Mouse (Mus musculus) neural tube, embryonic 14.5 days (tissue): ENCODE data around the gene Adgre4. TPM values are rescaled to one million over a fixed set of nuclear protein-coding genes. Genes with fewer than 3 reads are reported as not detected.

ENCODE experiments used
- ATAC-seq: fragments of 200-750 bp; cut with Nextera tagmentation; 2 replicates; pipeline ENCODE4 v1.8.0; 2017; ENCODE audit warnings: low read depth, mild to moderate bottlenecking, moderate TSS enrichment, moderate library complexity
- H3K27ac ChIP-seq: fragments of 300-500 bp; sonication (generic); 2 replicates; pipeline ENCODE4 v1.5.1; 2014; ENCODE audit warnings: low read depth, mild to moderate bottlenecking, control low read depth, low read length, moderate library complexity, mixed read lengths
- H3K27me3 ChIP-seq: fragments of 300-500 bp; sonication (generic); 2 replicates; pipeline ENCODE4 v1.6.1; 2014; ENCODE audit warnings: low read length; ENCODE audit not compliant: control insufficient read depth, insufficient read depth
- H3K36me3 ChIP-seq: fragments of 300-500 bp; sonication (generic); 2 replicates; pipeline ENCODE4 v1.6.1; 2014; ENCODE audit warnings: low read length, mixed read lengths; ENCODE audit not compliant: control insufficient read depth, insufficient read depth
- H3K4me1 ChIP-seq: fragments of 300-500 bp; sonication (generic); 2 replicates; pipeline ENCODE4 v1.6.1; 2014; ENCODE audit warnings: low read length; ENCODE audit not compliant: control insufficient read depth, insufficient read depth
- H3K4me2 ChIP-seq: fragments of 300-500 bp; sonication (generic); 2 replicates; pipeline ENCODE4 v1.6.1; 2014; ENCODE audit warnings: mild to moderate bottlenecking, low read depth, low read length, control low read depth
- H3K4me3 ChIP-seq: fragments of 300-500 bp; sonication (generic); 2 replicates; pipeline ENCODE4 v1.5.1; 2014; ENCODE audit warnings: low read depth, low read length, control low read depth, mixed read lengths
- H3K9ac ChIP-seq: fragments of 300-500 bp; sonication (generic); replicated peaks from 2 replicates; pipeline ENCODE4 v1.6.1; 2014; ENCODE audit warnings: low read depth, mild to moderate bottlenecking, control low read depth, low read length, mixed read lengths
- H3K9me3 ChIP-seq: fragments of 300-500 bp; sonication (generic); 2 replicates; pipeline ENCODE4 v1.6.1; 2016; ENCODE audit warnings: low read length; ENCODE audit not compliant: control insufficient read depth
- WGBS: fragments of 180-500 bp; shearing (Covaris S2); extraction: QIAGEN DNeasy Blood & Tissue Kit; methylation state at CpG from one replicate; pipeline ENCODE4 v1.1.7; 2014; 5-methylcytosine and 5-hydroxymethylcytosine counted together
- polyA plus RNA-seq: library from polyadenylated mRNA; unstranded; fragments of >200 nt; fragmentation: Nextera tagmentation; extraction: Ambion mirVana; gene quantifications from 2 replicates; pipeline ENCODE4 v1.2.1, GENCODE M21; 2014

The Adgre4 gene
- 0.09 and 0.24 TPM in 2 replicates for polyA plus RNA-seq

DNA sequence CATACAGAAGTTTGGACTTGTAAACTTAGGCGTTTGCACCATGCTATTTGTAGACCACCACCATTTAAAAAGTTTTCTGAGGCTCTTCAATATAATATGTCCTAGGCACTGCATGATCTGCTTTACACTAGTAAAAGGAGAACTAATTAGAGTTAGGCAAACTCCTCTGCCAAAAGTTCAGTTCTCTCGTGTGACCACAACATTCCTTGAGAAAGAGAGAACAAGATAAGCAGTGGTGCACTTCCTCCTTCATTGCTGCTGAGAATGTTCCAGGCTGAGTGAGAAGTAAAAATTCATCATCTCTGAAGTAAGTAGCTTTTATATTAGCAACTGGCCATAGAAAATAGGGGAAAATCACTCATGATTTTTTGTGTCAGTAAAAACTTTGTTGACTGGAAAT, at the start of gene Adgre4:
TSS of gene Adgre4 (plus strand) at position 199 of the 400 bp plus-strand sequence.
- 78% methylated on average over 2 of the region's 2 CpGs for WGBS
- ATAC-seq, result no peak
- Histone ChIP-seq H3K27ac (no peak within 1 kb of the TSS), H3K4me1 (no peaks in the 10 kb centered on the region), H3K27me3 (no peaks in the 10 kb centered on the region), H3K9ac (no peak within 1 kb of the TSS), H3K4me3 (no peak within 1 kb of the TSS), H3K9me3 (no peaks in the 10 kb centered on the region), H3K36me3 (no peaks in the 10 kb centered on the region), H3K4me2 (no peak within 1 kb of the TSS)

DNA sequence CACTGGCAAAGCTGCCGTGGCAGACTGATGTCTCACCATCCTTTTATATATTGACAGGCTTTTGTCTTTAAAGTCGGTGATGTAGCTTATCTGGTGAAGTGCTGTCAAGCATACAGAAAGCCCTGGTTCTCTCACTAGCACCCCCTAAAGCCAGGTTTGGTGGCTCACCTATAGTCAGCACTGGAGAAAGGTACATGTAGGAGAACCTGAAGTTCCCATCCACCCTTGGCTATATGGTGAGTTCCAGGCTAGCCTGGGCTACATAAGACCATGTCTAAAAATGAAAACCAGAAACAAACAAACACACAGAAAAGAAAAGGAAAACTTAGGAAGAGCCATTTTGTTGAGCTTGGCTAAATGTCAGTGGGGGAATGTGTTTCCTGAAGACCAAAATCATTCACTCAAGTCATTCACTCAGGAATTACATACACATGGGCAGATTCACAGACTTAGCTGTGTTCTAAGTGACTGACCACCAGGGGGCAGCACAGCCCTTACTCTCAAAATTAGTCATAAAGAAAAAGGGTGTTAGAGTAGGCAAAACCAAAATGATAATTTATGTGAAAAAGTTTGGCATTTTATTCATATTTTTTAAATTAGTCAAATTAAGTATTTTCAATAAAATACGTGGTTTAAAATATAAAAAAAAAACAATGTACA, 47.5 kb upstream of the Adgre4 start:
- ATAC-seq, result peak; percentile 75; the same call in 1 of the 2 replicates
- WGBS, result 72% methylated on average over 3 of the region's 3 CpGs
- H3K4me2 ChIP-seq, result no peak overlapping the region

DNA sequence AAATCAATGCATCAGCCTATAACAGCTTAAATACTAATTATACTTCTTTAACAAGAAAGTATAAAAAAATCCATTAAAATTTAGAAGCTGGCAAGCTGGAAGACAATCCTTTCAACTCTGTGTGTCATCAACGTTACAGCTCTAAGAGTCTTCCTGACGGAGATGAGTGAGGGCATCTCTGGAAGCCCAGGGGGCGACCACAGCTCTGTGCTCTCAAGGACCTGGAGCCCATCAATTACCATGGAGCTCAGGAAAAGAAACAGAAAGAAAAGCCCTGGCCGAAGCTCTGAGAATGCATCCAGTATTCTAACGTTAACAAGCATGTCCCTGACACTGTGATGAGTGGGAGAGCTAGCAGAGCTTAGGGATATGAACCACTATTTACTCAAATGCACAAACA, 46.9 kb upstream of the Adgre4 start:
- Histone ChIP-seq H3K9ac (no peak overlapping the region), H3K27ac (no peak overlapping the region), H3K4me3 (no peak overlapping the region), H3K9me3 (no peaks in the 10 kb centered on the region), H3K27me3 (no peaks in the 10 kb centered on the region), H3K4me1 (no peaks in the 10 kb centered on the region), H3K36me3 (peaks cover 5% of the 10 kb centered on the region; the same call in 1 of the 2 replicates), H3K4me2 (no peak overlapping the region)
- ATAC-seq, result 0 out of 2 replicates have a peak, but pooled peaks have one; percentile 44
- 44% methylated on average over 5 of the region's 5 CpGs for WGBS

More for the DNA sequence above, 47.5 kb upstream of the Adgre4 start:
- no peak overlapping the region for H3K27ac ChIP-seq
- no peaks in the 10 kb centered on the region for H3K9me3 ChIP-seq
- H3K27me3 ChIP-seq, result no peaks in the 10 kb centered on the region
- no peaks in the 10 kb centered on the region for H3K4me1 ChIP-seq
- H3K36me3 ChIP-seq, result peaks cover 10% of the 10 kb centered on the region; the same call in 1 of the 2 replicates
- H3K9ac ChIP-seq, result no peak overlapping the region
- no peak overlapping the region for H3K4me3 ChIP-seq

DNA sequence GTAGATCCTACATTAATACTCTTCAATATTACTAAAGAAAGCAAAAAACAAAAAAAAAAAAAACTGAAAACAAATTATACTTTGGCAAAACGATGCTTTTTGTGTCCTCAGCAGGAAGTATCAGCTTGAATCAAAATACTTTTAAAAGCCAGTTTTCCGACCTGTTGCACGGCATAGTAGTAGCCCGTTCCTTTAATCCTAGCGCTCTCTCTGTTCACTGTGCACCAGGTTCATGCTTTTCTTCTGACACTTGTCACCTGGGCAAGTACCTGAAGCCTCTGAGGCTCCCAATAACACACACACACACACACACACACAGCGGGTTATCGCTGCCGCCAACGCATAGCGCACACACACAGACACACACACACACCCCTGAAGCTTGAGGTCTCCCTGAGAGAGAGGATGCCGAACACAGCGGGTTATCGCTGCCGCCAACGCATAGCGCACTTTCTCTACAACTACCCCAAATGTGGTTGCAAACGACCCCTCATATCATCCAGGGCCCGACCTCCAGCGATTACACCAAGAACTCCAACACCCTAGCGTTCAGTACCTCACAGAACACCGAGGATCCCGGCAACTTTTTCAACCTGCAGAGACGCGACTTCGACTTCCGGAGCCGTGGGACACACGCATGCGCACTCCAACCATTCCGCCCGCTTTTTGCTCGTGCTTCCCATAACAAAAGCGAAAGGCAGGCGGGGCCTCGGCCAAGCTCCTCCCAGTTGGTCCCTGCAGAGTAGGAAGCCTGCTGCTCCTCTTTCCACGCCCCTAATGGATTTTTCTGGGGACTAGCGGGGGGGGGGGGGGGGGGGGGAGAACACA, 37.6 kb upstream of the Adgre4 start, which contains the start of gene Pot1b:
TSS of gene Pot1b (minus strand) at position 645 of the 828 bp plus-strand sequence.
- H3K9me3 ChIP-seq, result no peaks in the 10 kb centered on the region
- no peak within 1 kb of the TSS for H3K27ac ChIP-seq
- under 1% methylated on average over 35 of the region's 37 CpGs for WGBS
- no peaks in the 10 kb centered on the region for H3K4me1 ChIP-seq
- peak within 1 kb of the TSS; percentile 64 for H3K4me3 ChIP-seq
- H3K9ac ChIP-seq, result peak within 1 kb of the TSS; percentile 52
- no peaks in the 10 kb centered on the region for H3K27me3 ChIP-seq
- ATAC-seq, result peak; percentile 99
- H3K36me3 ChIP-seq, result peaks cover 4% of the 10 kb centered on the region; the same call in 1 of the 2 replicates
- H3K4me2 ChIP-seq, result peak within 1 kb of the TSS; percentile 87

DNA sequence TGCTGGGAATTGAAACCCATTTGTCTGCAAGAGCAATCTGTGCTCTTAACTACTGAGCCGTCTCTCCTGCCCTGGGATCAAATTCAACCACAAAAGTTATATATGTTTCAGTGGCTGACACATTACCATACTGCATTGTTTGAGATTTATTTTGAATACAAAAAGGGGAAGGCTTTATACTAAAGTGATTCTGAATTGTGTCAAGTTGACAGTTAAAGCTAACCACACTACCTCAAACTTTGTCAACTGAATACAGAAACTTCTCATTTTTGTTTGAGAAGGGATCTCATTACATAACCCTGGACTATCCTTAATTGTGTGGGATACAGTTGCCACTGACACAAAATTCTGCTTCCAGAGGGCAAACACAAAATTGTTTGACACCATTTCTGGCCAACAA, 28.5 kb upstream of the Adgre4 start:
- Histone ChIP-seq H3K9ac (no peak overlapping the region), H3K27ac (no peak overlapping the region), H3K4me3 (no peak overlapping the region), H3K4me1 (no peaks in the 10 kb centered on the region), H3K27me3 (no peaks in the 10 kb centered on the region), H3K9me3 (no peaks in the 10 kb centered on the region), H3K4me2 (no peak overlapping the region), H3K36me3 (no peaks in the 10 kb centered on the region)
- 86% methylated on average over 1 of the region's 1 CpGs for WGBS
- ATAC-seq, result no peak

DNA sequence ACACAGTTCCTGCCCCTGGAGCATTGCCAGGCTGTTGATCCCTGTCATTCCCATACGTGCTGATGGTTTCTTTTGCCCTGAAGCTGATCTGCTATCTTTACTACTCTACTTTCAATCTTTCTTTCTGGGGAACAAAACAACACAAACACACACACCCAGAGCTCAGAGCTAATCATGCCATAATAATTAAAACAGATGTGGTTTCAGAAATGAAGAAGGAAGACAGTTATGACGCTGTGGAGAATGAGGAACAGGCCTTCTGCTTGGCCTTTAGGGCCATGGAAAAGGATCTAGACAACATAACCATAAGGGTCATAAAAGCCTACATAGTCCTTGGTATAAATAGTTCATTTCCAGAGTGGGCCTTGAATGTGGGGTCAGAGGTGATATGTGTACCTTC, 27.5 kb upstream of the Adgre4 start:
- Histone ChIP-seq H3K4me2 (no peak overlapping the region), H3K27me3 (no peaks in the 10 kb centered on the region), H3K4me3 (no peak overlapping the region), H3K9ac (no peak overlapping the region), H3K4me1 (no peaks in the 10 kb centered on the region), H3K9me3 (no peaks in the 10 kb centered on the region), H3K27ac (no peak overlapping the region), H3K36me3 (no peaks in the 10 kb centered on the region)
- WGBS, result 80% methylated on average over 2 of the region's 2 CpGs
- ATAC-seq, result no peak

DNA sequence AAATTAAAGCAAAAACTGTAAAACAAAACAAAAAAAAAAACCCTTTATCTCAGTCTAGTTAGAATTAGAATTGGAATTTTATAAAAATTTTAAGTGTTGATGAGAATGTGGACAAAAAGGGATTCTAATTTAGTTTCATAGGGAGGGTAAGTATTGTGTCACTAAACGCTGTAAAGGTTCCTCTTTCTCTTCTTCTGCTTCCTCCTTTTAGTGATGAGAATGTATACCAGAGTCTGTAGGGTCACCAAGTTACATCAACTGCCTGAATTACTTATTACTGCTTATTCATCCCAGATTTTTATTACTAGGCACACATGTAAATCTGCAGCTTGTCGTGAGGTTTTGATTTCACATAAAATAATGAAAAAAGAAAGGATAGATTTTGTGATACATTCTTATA, 23.6 kb upstream of the Adgre4 start:
- H3K36me3 ChIP-seq, result no peaks in the 10 kb centered on the region
- ATAC-seq, result no peak
- H3K27me3 ChIP-seq, result no peaks in the 10 kb centered on the region
- no peak overlapping the region for H3K27ac ChIP-seq
- no peak overlapping the region for H3K9ac ChIP-seq
- WGBS, result 80% methylated on average over 2 of the region's 2 CpGs
- H3K4me3 ChIP-seq, result no peak overlapping the region
- no peaks in the 10 kb centered on the region for H3K4me1 ChIP-seq
- no peak overlapping the region for H3K4me2 ChIP-seq
- H3K9me3 ChIP-seq, result no peaks in the 10 kb centered on the region

DNA sequence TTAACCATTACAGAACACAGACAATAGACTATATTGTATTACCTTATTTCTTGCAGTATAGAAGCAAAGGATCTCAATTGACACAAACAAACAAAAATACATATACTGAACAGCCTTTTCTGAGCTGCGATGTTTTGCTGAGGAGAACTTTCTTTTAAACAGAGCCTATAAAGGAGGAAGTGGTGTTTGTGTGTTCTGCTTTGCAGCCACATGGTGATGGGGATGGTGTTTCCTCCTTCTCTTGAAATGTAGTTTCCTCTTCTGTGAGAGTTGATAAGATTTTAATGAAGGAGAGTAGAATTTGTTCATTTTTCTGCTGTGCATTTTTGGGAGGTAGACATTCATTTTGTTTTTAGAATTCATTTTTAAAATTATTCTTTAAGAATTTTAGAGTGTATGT, 13.1 kb upstream of the Adgre4 start:
- ATAC-seq, result no peak
- Histone ChIP-seq H3K9me3 (no peaks in the 10 kb centered on the region), H3K4me3 (no peak overlapping the region), H3K9ac (no peak overlapping the region), H3K4me2 (no peak overlapping the region), H3K27ac (no peak overlapping the region), H3K27me3 (no peaks in the 10 kb centered on the region), H3K4me1 (no peaks in the 10 kb centered on the region), H3K36me3 (no peaks in the 10 kb centered on the region)
- WGBS, result 93% methylated on average over 1 of the region's 1 CpGs

DNA sequence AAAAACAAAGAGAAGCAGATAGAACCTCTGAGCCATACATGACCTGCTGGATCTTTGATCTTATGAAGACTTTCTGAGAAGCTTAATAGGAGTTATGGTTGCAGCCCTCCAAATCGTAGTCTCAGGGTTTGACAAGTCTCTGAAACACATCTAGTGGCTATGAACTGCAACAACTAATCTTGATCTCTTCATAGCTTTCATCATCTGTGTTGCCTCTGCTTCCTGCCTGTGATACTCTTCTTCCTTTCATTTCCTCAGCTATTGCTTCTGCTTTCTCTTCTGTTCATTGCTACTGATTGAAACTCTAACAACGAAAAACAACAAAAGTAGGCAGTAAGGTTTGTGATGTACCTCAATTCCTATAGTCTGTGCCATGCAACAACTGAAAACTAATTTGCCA, 1.4 kb downstream of the Adgre4 start:
- Histone ChIP-seq H3K36me3 (no peaks in the 10 kb centered on the region), H3K4me2 (no peak overlapping the region), H3K9ac (no peak overlapping the region), H3K9me3 (no peaks in the 10 kb centered on the region), H3K27ac (no peak overlapping the region), H3K27me3 (no peaks in the 10 kb centered on the region), H3K4me3 (no peak overlapping the region), H3K4me1 (no peaks in the 10 kb centered on the region)
- ATAC-seq, result no peak
- 76% methylated on average over 2 of the region's 2 CpGs for WGBS
